Mouse (Mus musculus): ENCODE data around the gene Rln3.

The Rln3 gene

DNA sequence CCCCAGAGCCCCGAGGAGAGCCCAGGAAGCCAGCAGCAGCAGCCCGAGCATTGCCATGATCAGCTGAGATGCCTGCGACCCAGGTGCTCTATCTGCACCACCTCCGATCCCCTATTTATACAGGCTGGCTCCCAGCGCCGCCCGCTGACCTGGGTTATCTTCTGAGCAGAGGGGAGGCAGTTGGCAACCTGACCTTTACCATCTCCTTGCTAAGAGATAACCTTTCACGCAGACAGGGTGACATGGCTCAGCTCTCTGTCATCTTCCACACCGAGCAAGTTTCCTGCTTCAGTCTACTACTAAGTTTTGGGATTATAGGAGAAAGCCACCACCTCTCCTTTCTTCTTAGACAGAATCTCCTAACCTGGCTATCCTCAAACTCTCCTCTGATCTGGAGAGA, at the start of gene Rln3:
Gene Rln3, minus strand, starts transcription at position 101 of the 400 bp plus-strand sequence.
- in situ Hi-C loops (cut with MboI, MseI) = no loop called here

DNA sequence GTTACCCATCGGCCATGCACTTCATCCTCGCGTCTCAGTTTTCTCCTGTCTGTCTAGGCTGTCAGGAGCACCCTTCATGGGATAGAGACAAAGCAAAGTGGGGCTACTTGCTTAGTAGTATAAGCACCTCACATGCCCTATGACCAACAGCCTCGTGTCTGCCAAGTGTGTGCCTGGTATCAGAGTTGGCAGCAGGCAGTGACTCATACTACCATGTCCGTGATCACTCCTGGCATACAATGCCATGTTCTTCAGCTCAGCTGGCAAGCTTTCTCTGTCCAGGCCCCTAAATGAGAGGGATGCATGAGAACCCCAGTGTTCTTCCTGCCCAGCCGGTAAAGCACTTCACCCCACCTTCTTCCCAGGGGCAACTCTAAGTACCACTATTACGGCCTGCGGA, 45.8 kb upstream of the Rln3 start:
- in situ Hi-C loops (cut with MboI, MseI) = no loop called here

DNA sequence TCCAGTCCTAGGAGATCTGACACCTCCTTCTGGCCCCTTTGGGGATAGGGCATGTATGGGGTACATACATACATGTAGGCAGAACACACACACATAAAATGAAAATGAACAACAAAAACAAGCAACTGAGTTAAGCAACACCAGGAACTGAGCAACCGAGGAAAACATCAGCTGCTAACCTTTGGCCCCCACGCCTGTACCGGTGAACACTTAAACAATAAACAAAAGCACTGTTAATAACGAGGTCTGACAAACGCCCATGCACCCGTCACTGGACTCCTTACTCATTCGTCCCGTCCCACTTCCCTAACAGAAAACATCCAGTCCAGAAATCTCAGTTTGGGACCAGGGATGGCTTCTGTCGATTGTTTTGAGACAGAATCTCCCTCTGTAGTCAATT, 44.5 kb upstream of the Rln3 start:
- in situ Hi-C loops (cut with MboI, MseI) = loop anchor here in 1 of 2 experiments (10.0 kb wide), 1 partner anchor 1984 kb away; no protein-coding TSS in a partner anchor

DNA sequence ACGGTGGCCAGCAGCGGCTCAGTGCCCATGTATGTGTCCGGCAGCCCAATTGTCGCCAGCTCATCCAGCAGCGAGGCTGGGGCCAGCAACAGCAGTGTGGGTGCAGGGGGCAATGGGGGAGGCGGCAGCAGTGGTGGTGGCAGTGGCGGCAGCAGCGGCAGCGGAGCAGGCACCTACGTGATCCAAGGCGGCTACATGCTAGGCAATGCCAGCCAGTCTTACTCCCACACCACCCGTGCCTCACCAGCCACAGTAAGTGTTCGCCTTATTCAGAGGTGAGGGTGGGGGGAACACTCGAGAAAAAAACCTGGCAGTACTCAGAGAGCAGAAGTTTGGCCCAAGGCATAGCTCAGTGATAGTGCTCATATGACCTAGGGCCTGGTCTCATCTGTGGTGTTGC, 43.0 kb upstream of the Rln3 start:
- in situ Hi-C loops (cut with MboI, MseI) = loop anchor here in 1 of 2 experiments (10.0 kb wide), 1 partner anchor 1983 kb away; no protein-coding TSS in a partner anchor

DNA sequence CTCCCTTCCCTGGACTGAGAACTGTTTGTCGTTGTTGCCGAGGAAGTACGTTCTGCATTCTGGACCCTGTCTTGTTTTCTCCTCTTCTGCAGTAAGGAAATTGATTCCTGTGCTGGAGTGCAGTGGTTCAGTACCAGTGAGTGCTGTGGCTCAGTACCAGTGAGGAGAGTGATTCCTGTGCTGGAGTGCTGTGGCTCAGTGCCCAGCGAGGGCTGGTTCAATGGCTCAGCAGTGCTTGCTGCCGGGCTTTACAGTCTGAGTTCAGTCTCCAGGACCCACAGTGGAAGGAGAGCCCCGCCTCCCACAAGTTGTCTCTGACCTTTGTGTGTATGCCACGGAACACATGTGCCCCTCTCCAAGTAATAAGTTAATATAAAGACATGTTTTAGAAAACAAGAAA, 42.4 kb upstream of the Rln3 start:
- in situ Hi-C loops (cut with MboI, MseI) = loop anchor here in 1 of 2 experiments (10.0 kb wide), 1 partner anchor 1982 kb away; no protein-coding TSS in a partner anchor

DNA sequence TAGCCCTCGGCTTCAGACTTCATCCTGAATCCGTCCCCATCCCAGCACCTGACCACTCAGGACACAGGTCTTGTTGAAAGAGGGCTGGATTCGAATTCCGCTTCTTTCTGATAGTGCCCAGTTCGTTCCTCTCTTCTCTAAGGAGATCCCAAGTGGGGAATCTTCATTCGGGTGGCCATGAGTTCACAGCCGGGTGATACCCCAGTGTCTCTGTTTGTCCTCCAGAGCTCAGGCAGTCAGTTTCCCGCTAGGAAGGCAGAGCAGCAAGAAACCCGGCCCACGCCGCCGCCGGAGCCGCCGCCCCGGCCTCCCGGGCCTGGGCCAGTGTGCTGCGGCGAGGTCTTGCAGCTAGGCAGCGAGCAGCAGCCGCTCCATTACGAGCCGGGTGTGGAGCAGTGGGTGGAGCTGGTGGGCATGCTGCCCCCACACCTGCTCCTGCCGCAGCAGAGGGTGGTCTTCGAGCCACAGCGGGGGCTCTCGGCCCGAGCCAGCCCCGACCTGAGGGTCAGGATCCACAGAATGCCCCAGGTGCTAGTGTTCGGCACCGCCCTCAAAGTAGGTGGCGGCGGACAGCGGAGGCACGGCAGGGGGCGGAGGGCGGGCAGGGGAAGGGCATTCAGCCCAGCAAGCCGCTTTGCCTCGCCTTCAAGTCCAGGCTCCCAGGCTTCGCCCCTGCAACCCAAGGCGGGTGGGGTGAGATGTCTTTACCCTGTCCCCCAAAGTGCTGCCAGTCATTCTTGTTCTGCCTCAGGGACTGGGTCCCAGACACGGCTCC, 39.7 kb upstream of the Rln3 start:
- in situ Hi-C loops (cut with MboI, MseI) = loop anchor here in 1 of 2 experiments (10.0 kb wide), 1 partner anchor 1980 kb away; no protein-coding TSS in a partner anchor

DNA sequence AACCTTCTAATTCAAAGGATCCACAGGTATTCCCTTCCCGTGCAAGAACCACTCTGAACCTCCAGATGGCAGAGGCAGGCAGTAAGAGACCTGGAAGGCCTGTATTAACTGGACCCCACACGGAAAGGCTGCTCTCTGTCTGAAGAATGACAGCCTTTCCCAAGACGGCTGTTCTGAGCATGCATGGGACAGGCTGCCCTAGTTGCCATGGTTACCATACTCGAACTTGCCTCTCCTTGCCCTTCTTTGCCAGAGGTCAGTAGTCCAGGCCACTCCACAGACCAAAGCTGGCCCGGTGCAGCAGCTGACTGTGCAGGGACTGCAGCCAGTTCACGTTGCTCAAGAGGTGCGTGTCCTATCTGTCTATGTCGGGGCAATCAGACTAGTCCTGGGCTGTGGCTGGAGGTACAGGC, 39.0 kb upstream of the Rln3 start:
- in situ Hi-C loops (cut with MboI, MseI) = loop anchor here in 1 of 2 experiments (10.0 kb wide), 1 partner anchor 1979 kb away; no protein-coding TSS in a partner anchor

DNA sequence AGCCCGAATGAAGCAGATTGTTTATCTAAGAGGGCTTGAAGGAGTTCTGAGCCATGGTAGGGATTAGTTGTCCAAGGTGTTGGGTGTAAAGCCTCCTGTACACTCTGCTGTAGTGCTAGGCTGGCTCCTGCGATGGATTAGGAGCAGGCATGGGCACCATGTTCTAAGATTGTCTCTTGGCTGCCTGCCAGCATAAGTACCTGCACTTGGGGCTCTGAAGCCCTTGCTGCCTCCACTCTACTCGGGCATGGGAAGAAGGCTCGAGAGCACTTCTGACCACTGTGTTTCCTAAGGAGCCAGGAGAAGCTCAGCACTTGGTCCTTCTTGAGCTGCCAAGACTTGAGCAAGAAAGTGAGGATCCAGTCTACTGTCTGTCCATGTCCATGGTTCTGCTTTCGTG, 34.4 kb upstream of the Rln3 start:
- in situ Hi-C loops (cut with MboI, MseI) = no loop called here

DNA sequence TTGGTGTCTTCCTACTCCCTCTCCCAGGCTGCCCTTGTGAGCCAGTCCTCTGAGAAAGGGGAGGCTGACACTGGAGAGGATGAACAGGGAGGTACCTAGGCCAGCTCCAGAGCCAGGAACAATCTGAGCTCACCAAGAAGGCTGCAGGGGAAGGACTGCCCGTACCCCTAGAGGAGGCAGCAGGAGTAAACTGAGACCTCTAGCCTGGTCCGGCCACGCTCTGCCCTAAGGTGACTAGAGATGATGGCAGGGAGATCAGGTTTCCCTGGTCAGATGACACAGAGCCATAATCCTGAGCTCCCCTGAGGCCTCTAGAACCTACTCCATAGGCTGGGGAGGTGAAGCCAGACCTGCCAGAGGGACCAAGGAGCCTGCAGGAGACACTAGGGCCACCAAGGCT, 32.0 kb upstream of the Rln3 start:
- in situ Hi-C loops (cut with MboI, MseI) = no loop called here

DNA sequence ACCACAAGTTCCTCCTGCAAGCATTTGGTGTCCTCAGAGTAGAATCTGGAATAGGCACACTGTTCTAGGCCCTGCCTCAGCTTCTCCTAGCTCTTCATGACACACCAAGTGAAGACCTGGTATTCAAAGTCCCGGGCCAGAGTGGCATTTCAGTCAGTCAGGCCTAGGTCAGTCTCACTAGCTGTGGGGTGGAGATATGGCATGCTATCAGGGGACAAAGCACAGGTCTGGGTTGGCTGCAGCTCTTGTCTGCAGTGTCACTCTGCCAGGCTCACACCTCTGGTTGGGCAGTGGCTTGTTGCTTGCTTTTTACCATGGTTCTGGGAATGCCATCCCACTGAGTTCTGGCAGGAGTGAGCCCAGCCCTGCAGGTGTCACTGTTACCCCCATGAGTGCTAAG, 31.6 kb upstream of the Rln3 start:
- in situ Hi-C loops (cut with MboI, MseI) = no loop called here

DNA sequence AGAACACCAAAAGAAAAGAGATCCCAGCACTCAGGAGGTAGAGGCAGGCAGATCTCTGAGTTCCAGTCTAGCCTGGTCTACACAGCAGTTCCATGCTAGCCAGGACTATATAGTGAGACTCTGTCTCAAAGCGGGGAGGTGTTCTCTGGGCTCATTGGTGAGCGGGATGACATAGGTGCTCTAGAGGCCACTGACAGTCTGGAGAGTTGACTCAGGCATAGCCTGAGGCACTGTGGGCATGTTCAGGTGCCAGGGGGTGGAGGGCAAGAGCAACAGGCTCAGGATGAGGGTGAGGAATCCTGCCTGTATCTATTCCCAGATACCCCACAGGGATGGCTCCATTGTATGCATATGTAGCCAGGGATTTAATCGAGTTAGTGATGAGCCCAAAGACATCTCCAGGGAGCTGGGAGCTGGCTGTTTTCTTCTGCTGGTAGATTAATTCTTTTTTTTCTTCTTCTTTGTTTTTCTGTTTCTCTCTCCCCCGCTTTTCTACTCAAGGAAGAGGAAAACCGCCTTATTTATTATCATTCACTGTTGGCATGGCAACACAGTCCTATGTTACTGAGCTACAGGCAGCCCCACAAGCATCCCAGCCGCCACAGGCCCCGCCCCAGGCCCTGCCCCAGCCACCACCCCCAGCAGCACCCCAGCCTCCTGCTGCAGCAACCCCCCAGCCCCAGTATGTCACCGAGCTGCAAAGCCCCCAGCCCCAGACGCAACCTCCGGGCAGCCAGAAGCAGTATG, 28.6 kb upstream of the Rln3 start:
- in situ Hi-C loops (cut with MboI, MseI) = no loop called here

DNA sequence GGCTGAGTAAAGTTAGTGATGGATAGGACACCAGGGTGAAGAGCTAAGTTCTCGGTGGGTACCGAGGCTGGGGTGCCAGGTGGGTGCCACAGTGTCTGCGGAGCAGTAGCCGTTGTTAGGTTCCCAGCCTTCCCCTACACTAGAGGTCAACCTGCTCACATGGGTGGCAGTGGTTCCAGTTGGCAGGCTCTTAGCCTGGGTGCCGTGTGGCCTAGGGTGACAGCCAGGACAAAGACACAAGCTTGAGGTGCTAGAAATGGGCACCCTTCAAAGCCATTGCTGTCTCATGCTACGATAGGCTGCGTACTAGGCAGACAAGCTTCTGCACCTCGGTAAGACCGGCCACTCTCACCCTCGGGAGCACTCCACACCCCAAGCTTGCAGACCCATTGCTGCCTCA, 27.5 kb upstream of the Rln3 start:
- in situ Hi-C loops (cut with MboI, MseI) = no loop called here

DNA sequence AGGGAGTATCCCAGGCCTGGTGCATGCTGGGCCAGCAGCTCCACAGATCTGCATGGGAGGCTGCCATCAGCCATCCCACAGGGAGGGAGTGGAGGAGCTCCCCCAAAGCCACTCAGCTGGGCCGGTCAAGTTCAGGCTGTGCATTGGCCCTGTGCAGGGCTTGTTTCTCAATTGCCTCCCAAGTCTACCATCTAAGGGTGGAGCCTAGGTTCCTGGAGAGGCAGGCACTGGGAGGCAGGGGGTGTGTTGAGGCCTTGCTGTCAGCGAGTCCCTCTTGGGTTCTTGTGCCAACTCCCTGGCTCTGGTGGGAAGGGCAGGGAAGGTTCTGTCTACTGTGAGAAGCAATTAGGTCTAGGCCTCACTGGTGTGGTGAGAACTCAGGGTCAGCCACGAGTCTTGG, 27.1 kb upstream of the Rln3 start:
- in situ Hi-C loops (cut with MboI, MseI) = no loop called here

DNA sequence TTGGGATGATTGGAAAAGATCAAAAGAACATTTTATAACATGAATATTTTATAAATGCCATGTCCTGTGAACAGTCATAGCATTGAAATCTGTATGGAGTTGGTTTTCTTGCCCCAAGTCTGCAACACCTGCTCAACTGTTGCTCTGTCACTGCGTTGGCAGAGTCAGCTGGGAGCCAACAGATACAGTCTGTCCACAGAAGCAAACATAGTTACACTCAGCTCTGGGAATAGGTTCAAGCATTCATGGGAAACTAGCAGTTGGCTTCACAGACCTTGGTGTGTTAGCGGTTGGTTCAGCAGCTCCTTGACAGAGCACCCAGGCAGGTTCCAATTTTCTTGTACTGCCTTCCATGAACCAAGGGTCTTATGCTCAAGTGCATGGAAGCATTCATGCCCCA, 25.9 kb upstream of the Rln3 start:
- in situ Hi-C loops (cut with MboI, MseI) = no loop called here

DNA sequence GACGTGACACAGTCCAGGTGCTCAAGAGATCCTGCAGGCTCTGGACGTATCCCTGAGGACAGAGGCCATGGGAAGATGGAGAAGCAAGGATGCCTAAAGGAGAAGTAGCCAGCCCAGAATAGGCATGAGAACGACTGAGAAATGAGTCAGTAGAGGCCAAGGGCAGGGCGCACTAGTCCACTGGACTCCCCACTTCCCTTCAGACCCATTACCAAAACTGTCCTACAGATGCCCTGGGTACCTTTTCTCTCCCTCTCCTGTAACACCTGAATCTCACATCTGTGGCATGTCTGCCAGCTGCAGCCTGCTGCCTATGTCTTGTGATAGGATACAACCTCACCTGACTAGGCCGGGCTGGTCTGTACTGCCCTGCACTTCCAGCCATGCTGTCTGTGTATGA, 25.4 kb upstream of the Rln3 start:
- in situ Hi-C loops (cut with MboI, MseI) = no loop called here

DNA sequence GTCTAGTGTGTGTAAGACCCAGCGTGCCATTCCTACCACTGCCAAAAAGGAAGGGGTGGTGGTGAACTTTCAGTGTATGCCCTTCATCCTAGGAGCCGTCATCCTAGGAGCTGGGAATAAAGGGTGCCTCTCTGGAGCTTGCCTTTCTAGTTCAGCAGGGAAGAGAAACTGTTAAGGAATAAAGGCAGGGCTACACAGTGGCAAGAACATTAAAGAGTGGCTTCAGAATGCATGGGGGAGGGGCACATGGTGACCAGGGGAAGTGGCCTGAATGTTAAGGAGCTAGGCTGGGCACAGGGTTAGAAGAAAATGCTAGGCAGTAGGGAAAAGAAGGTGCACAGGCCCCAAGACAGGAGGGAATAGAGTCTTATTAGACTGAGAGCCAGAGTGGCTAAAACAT, 24.9 kb upstream of the Rln3 start:
- in situ Hi-C loops (cut with MboI, MseI) = no loop called here

DNA sequence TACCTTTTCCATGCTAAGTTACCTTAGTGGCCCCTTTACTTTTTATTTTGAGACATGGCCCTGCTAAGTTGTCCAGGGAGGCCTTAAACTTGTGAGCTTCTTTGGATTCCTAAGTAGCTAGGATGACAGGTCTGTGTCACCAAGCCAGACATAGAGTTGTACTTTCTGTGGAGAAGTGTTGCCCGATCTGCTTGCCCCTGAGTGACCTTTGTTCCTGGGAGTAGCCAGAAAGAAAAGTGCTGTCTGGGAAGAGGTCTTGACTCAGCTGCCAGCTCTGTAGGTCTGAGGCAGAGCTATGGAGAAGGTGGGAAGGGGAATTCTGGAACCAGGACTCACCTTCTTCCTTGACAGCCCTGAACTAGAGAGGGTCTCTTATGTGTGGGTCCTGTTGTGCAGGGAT, 24.4 kb upstream of the Rln3 start:
- in situ Hi-C loops (cut with MboI, MseI) = no loop called here

DNA sequence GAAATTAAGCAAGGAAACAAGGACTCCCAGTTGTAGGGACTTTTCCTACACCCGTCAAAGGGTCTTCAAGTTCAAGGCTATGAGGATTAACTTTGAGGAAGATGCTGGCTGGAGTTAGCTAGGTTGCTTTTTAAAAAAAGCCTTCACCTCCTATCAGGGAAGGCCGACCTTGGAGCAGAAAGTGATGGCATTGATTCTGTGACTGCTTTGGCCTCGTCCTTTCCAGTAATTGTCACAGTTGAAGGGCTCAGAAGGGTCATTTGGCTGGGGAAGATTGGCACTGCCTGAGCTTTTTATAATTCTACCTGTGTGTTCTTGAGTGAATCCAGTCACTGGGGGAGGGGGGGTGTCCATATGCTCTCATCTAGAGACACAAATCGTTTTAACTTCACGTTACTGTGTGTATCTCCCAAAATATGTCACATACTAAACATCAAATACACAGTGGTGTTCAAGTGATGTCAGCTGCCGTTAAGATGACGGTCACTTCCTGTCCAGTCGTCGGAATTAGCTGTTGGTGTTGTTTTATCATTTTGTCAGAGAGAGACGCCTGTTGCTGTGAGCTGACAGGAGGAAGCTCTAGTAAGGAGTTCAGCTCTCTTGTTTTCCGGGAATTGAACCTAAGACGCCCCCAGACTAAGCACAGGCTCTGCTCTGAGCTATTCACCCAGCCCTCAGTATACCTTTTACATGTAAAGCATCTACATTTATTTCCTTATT, 23.7 kb upstream of the Rln3 start:
- in situ Hi-C loops (cut with MboI, MseI) = no loop called here

DNA sequence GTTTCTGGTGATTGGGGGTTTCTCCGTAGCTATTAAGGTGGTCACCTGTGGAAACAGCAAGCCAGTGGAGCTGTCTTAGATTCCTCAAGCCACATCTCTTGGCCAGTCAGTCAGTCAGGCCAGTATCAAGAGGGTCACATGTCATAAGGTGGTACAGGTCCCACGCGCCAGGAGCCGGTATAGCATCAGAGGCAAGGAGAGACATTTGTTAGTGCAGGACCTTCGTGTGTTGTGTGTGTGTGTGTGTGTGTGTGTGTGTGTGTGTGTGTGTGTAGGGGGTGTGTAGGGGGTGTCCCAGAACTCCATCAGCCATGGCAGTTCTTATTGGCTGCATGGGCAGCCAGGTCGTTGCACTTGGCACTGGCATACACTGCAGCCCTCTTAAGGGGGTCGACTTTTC, 23.1 kb upstream of the Rln3 start:
- in situ Hi-C loops (cut with MboI, MseI) = no loop called here

DNA sequence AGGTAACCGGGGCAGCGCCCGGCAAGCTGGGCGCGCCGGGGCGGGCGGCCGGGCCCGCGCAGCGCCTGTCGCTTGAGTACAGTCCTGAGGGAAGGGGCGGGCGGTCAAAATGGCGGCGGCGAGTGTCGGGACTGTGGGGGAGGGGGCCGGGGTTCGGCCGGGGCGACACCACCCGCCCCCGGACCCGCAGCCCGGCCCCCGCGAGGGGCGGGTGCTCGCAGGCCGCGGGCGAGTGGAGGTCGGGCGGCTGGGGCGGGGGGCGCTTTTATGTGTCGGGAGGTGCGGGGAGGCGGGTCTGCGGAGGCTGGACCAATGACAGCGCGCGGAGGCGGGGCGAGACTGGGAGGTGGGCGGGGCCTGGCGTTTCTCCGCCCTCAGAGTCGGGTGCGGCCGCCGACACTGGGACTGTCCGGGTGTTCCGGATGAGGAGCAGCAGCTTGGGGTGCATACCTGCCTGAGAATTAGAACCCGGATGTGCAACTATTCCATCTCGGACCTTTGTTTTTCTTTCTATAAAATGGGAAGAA, 22.3 kb upstream of the Rln3 start:
- in situ Hi-C loops (cut with MboI, MseI) = no loop called here

DNA sequence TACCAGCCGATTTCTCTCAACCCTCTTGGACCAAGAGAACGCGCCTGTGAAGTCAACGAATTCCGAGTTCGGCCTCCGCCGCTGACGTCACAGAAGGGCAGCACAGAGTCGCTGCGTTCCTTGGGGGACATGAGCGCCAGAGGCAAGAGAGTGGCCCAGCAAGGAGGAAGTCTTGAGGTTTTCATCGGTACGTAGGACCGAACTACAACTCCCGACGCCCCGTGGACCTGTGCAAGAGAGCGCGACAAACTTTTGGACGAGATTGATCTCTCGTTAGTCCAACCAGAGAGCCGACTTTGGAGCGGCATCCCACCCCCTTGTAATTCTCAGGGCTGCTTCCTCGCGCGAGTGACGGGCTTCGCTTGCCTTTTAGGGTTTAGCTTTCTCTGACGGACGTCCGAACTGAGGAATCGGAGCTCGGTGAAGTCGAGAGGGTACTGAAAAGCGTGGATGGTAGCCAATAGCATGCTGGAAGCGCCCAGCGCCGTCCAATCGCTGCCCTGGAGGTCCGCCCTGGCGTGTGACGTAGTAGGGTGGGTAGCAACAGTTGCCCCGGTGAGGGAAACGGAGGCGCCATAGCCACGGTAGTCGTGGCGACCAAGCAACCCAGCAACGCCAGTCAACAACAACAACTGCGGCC, 21.6 kb upstream of the Rln3 start, which contains the start of gene Rfx1:
Gene Rfx1, plus strand, starts transcription at position 544 of the 640 bp plus-strand sequence.
- in situ Hi-C loops (cut with MboI, MseI) = no loop called here
